Mouse (Mus musculus): ENCODE measurements at regions not wholly inside any gene's neighbourhood (a gene's known extent, or its start where the extent isn't known, plus 50 kb on each side); places are given as distances from the start of the nearest gene placed in this dataset.
"Not testable (repeated sequence)": the region's sequence is repeated elsewhere in the genome, so short reads cannot be mapped to it uniquely, and the experiment has no call there.

DNA sequence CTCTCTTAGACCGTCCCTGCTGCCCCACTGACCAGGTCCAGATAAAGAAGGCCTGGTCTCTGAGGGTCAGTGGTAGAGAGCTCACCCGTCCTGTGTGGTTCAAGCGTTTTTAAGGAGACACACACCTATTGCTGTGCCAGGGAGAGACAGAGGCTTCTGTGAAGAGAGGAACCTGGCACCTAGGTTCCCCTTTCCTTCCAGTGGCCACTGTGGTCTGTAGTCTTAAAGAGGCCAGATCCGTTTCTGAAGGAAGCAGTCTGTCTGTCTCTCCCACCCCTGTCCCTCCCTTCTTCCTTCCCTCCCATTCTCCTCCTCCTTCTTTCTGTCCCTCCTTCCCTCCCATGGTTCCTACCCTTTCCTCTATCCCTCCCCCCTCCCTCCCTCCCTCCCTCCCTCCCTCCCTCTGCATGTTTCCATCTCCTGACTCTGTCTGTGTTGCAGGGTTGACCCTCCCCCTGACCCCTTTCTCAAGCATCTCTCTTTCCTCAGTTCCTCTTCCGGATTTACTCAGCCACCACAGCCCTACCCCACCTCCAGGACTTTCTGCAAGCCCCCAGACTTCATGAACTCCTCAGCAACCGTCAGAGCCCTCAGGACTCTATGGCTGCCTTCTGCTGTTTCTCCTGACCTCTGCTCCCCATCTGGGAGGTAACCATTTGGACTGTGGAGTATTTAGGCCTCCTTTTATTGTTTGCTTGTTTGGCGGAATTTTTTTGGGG, 100.1 kb upstream of the Ubl3 start:
- no peak for DNase-seq (ENCODE audit: low spot score in 2 of 2)

DNA sequence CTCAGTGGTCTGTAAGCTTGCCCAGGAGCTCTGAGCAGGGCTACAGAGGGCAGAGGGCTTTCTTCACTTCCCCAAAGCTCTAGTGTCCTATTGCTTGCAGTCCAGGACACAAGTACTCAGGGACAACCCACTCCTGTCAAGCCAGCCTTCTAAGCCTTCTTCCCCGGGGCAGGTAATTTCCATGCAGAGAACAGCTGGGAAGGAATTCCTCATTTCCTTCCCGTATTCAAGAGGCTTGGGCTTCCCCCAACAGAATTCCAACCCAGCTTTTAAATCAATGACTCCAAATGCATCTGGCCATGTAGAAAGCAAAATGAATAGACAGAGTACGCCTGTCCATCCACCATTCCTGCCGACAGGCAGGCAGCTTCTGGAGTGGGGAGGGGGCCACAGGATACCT, 99.1 kb upstream of the Ubl3 start:
- DNase-seq (ENCODE audit: low spot score in 2 of 2), result no peak

DNA sequence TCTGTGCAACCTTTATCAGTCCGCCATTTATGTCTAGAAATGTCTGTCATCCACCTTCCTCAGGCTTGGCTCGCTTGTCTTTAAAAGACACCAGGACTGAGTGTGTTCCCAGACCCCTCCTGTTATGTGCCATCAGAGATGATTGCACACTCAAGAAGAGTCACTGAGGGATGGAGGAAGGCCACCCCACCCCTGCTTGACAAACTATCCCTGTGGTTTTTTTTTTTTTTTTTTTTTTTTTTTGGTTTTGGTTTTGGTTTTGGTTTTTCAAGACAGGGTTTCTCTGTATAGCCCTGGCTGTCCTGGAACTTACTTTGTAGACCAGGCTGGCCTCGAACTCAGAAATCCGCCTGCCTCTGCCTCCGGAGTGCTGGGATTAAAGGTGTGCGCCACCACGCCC, 97.0 kb upstream of the Ubl3 start:
- not testable (repeated sequence) for DNase-seq (ENCODE audit: low spot score in 2 of 2)

DNA sequence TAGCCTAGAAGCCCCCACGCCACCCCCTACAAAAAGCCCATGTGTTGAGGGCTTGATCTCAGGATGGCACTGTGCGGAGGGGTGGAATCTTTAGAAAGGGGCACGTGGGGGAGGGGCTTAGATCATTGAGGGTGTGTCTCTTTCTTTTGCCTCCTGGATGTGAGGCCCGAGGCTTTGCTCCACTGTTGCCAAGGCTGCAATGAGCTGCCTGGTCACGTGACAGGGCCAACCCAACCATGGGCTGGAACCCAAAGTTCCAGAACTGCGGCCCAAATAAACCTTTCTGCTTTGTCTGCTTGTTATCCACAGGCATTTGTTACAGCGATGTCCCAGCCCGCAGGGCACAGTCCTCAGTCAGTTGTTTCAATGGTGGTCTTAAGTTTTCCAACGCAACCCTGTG, 96.5 kb upstream of the Ubl3 start:
- DNase-seq (ENCODE audit: low spot score in 2 of 2), result no peak

DNA sequence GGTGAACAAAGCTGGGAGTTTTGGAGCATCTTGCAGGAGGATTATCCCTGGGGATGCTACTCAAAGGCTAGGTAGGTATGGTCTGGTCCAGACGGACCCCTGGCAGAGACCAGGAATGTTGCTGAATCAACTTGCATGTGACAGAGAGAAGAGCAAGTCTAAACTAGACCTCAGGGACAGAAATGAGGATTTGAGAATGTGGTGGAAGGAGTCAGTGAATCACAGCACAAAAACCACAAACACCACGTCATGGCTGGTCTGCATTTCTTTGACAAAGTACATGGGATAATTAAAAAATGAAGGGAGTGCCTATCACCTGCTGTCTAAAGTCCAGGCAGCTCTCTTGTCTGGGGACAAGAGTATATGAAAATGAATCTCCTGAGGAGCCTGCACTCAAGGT, 95.1 kb upstream of the Ubl3 start:
- no peak for DNase-seq (ENCODE audit: low spot score in 2 of 2)

DNA sequence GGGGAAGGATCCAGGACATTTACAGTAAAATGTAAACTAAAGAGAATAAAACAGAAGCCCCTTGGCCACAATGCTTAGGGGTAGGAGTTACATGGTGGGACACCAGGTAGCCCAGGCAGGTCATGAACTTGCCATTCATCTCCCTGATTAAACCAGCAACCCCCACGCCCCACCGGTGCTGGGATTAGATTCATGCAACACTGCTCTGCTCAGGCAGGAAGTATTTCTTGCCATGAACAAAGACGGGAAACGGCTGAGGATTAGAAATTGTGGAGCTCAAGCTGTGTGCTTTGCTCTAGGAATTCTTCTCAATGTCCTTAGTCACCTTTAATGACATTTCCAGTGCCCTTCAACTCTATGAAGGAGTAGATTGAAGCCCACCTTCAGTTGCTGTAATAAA, 93.2 kb upstream of the Ubl3 start:
- DNase-seq (ENCODE audit: low spot score in 2 of 2), result no peak

DNA sequence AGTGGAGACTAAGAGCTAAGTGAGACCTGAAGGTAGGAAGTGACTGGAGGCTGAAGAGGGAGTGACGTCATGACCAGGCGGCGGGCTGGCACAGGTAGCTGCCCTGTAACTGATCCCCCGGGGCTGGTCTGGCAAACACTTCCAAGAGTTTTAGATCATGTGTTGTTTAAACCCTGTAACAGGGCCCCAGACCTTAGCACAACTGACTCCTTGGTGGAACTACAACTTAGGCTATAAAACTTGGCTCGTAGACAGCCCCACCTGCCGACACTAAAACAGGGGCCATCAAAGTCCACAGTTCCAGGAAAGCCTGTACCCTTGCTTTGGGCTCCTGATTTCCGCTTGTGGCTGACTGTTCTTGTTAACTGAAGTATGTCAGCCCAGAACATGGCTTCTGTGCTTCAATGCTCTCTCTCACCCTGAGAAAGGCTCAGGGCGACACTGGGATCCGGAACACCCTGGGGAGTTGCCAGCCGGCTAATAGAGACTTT, 92.6 kb upstream of the Ubl3 start:
- no peak for DNase-seq (ENCODE audit: low spot score in 2 of 2)

DNA sequence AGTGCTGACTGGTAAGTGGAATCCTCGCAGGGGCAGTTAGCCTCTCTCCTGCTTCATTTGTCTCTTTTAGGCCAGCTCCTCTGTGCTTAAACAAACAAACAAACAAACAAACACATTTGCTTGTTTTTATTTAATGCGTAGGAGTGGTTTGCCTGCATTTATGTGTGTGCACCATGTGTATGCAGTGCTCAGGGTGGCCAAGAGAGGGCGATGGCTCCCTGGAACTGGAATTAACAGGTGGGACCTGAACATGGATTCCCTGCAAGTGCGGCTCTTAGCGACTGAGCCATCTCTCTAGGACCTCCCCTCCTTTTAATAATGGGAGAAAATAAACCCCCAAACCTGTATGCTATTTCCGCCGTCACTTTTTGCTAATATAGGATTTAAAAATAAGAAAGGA, 91.8 kb upstream of the Ubl3 start:
- DNase-seq (ENCODE audit: low spot score in 2 of 2), result no peak

DNA sequence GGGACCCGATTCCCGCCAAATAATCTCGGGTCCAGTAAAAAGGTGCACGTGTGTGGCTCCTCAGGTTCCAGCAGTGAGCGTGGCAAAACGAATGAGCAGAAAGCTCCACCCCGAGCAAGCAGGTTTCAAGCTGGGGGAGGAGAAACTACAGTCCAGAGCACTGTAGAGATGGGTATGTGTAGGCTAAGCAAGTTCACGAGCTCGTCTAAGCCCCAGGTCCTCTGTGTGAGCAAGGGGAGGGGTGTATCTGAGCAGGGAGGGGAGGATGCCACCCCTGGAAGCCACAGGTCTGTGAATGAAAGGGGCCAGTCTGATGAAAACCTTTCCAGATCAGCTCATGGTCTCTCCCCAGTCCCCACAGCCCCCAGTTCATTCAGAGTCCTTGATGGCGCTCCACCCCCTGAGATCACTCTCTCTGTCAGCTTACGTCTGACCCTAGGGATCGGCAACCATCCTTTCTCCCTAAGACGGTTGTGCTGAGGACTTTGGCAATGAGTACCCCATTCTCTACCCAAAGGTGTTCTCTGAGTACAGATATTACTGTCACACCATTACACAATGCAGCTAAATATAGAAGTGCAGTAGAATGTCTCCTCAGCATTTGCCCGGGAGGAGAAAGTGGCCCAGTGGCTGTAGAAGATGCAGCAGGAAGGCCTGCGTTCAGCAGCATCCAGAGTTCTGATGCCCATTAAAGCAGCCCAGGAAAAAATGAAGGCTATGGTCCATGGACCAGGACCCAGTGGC, 89.2 kb upstream of the Ubl3 start:
- DNase-seq (ENCODE audit: low spot score in 2 of 2), result no peak

DNA sequence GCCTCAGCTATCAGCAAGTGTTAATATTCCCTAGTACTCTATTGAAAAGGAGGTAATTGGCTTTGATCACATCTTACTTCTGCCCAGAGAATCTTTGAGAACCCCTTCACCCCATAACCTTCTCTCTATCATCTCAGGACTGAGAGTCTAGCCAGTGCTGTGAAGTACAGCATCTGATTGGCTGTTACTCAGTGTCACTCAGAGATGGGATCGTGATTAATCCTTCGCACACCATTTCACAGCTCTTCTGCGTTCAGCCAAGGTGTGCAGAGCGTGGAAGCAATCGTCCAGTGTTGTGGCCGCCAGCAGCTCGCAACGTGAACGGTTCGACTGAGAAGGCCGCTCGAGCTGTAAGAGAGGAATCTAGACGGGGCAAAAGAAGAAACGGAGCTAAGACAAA, 87.9 kb upstream of the Ubl3 start:
- DNase-seq (ENCODE audit: low spot score in 2 of 2), result no peak

DNA sequence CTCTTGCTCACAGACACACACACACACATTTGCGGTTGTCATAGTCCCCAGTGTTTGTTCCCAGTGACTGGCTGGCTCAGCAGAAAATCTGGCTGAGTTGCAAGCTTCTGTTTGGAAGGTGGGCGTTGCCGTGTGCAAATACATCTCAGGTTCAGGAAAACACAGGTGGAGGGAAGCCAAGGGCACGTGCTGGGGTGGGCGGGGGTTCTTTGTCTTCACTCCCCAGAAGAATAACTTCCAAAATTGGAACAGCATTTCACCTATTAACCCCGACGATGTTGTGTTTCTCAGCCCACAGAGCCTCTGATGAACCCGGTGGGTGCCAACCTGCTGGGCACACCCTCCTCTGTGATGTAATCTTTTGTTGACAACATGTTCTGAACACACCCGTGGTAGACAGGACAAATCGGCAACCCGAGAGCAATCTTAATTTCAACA, 82.3 kb upstream of the Ubl3 start:
- peak in 1 of 2 experiments; percentile 27 for DNase-seq (ENCODE audit: low spot score in 2 of 2)

DNA sequence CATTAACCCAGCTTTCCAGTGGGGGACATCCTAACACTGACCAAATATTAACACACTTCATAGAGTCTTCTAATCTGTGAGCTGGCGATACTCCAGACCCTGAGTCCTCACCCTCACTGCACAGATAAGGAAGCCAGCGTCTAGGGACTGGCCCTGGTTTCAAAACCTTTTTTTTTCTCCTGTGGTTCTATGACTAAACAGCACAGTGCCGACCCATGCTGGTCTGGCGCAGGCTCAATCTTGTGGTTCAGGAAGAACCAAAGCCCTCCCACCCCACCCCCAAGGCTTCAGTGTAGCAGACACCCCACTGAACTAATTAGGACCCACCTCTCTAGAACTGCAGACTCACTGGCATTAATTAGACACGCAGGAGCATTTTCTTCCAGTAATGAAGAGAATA, 81.4 kb upstream of the Ubl3 start:
- DNase-seq (ENCODE audit: low spot score in 2 of 2), result no peak

DNA sequence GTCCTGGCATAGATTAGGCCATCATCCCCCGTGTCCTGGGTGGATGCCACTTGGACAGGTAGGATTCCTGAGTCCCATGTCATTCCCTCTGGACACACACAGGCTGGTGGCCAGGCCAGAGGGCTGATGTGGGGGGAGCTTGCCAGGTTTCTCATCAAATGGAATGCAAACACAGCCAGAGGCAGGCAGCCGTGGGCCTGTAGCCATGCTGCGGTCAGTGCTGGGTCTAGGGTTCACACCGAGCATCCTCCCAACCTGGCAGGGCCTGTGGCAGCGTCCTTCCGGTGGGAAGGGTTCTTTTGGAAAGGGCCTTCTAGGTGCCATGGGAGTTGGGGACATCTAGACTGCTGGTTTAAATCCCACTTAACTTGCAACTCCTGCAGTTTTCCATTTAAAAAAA, 80.7 kb upstream of the Ubl3 start:
- no peak for DNase-seq (ENCODE audit: low spot score in 2 of 2)

DNA sequence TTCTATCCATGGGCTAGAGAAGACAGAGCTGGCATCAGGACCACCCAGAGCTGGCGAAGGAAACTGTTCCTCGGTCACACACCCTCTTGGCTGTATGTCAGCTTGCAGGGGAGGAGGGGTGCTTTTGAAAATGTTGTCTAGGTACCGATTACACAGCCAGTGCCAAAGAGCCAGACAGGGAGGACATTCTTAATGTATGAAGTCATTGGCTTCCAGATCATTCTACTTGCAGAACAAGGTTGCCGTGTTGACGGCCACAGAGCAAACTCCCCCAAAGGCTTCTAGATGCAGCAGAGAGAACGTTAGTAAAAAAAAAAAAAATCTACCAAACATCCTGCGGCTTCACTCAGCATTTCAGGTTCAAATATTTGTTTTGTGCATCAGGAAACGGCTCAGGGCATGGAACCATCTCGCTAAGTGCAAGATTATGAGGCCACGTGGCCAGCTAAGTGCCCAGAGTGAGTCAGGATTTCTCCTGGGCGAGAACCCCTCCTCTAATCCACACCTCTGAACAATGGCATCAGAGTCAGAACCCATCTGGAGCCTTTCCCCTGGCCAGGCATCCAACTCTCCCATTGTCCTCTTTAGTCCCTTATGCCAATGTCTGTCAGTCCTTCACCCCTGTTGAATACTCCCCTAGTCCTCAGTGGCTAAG, 80.1 kb upstream of the Ubl3 start:
- DNase-seq (ENCODE audit: low spot score in 2 of 2), result peak in 1 of 2 experiments; percentile 44

DNA sequence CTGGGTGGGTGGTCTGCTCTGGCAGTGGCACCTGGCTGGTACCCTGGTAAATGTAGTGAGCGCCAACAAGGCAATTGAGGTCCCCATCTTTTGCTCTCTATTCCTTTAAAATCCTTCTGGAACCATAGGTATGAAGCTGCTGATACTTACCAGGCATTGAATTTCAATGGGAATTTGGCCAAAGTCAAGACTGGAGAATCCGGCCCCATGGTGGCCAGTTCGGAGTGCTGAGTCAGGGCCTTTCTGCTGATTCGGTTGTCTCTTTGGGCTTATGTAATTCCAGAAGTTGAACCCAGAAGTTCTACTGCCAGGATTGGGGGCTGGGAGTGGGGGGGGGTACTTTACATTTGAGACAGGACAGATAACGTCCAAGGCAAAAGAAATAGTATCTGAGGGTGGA, 79.0 kb upstream of the Ubl3 start:
- no peak for DNase-seq (ENCODE audit: low spot score in 2 of 2)

DNA sequence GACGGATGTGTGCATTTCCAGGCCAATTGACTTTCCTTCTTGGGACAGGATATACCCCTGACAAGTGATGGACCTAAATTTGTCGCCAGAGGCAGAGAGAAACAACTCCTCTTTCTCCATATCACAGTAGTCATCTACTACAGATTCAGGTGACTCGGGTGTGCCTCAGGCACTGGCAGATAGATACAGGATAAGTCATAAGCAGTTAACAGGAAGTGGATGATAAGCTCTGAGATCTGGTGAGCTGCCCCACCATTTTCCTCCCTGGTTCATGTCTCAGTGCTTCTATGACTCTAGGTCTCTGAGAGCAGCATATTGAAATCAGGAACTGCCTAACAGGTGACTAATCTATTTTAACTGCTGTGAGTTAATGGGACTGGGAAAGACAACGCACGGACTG, 73.4 kb upstream of the Ubl3 start:
- no peak for DNase-seq (ENCODE audit: low spot score in 2 of 2)

DNA sequence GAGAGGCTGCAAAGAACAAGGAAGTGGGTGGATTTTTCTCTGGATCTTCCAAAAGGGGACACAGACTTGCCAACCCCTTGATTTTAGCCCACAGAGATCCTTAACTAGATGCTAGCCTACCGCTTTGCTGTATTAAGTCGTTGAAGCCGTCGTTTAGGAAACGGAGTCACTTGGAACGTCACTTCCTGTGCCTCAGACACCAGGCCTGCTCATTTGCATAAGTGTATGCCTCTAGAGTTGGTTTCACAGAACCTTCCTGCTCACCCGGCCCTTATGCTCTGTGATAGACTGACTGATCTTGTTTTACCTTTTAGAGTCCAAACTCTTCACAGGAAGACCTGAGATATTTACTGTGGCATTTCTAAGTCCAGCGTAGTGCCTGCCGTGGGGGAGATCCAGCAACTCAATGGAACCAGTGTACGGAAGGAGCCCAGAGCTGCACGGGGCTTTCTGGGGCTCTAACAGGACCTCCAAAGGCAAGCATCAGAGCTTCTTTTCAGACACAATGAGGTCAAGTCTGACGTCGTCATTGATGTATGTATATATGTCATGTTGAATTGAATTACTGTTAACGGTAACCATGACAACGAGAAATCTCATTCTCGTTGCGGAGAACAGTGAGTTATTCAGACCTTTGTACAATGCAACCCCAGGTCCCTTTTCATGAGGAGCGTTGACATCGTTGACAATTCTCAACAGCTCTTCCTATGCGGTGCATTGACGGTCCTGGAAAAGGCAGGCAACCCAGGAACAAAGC, 72.2 kb upstream of the Ubl3 start:
- no peak for DNase-seq (ENCODE audit: low spot score in 2 of 2)

DNA sequence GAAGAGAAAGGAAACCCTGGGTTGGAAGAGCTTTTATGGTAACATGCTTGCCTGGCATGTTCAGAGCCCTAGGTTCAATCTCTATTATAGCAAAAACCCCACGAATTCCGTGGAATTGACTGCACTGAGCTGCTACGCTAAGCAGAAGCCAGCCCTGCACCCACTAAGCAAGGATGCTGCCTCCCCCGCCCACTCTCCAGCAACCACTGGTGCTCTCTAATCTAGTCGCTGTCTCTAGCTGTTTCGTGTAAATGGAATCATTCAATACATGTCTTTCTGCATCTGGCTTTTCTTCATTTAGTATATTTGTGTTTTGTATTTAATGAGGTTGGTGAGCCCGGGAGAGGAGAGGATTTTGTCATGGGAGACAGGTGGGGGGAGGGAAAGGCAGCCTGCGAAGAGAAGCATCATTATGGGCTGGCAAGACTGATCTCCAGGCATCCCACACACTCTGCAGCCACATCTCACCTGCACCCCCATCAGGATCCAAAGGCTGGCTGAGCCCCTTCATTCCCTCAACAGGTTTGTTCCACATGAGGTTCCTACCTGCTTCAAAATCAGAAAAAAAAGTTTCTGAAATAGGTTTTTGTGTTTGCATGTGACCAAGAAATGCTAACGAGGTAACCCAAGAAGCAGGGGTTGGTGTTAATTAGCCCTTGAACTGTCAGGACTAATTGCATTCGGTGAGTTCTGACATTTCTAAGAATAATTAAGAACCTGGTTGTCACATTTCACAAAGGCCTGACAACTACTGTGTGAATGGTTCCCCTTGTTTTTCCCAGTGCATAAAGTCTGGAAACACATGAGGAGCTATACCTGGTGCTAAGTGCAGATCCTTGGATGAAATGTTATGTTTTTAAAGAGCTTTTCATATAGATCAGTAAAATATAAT, 68.6 kb upstream of the Ubl3 start:
- DNase-seq (ENCODE audit: low spot score in 2 of 2), result no peak

DNA sequence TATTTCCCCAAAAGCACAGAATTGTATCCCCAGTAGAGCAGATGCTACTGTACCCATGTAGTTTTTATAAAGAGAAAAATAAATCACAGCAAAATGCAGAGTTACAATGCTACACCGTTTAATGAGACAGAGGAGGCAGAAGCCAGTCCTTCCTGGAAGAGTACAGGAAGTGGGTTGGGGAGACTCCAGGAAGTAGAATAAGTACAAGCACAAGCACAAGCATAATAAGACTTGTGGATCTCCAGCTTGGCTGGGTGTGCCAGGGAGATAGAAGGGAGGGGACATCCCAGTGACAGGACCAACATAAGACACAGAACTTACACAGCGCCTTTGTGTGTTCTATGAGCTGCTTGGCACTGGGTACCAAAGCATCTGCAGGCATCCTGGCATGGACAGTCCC, 67.3 kb upstream of the Ubl3 start:
- no peak for DNase-seq (ENCODE audit: low spot score in 2 of 2)

DNA sequence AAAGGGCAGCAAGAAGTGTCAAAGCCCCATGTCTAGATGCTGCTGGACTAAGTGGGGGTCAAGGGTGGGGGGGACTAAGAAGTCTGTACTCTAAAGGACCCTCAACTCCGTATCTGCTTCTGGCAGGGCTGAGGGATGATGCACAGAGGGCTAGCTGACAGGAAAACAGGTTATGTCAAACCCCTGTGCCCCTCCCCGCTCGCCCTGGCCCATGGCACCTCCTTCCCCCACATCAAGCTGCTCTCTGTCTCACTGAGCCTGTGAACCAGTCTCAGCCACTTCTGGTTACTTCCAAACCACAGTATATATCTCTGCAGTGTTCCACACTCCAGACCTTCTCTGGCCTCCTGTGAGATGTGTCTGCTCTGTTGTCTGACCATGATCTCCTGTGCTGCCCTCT, 63.8 kb upstream of the Ubl3 start:
- no peak for DNase-seq (ENCODE audit: low spot score in 2 of 2)

DNA sequence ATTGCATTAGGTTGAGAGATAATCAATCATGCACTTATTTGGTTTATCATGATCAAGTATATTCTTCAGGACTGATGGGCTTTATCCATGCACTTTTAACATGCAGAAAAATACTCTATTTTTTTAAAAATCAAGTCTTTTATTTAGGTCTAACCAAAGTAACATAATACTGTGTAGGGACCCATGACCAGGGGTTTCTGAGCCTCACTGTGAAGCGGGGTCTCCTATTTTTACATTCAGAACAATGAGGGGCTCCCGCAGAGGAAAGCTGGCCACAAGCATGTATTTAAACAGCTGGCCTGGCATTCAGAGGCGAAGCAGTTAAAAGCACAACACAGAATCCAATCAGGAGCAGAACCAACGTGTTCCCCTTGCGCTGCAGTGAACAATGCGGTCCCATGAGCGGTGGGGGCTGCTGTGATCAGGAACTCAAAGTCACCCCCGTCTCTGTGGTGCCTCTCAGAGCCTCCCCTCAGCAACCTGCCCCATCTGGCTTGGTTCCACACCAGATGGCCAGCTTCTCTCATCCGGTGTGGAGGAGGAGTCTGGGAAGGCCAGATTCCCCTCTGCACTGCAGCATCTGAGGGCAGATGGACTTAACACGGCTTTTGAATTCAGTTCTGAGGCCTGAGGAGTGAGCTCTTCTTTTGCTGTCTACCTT, 63.2 kb upstream of the Ubl3 start:
- DNase-seq (ENCODE audit: low spot score in 2 of 2), result peak in 1 of 2 experiments; percentile 49
